In the genomic region with DNA sequence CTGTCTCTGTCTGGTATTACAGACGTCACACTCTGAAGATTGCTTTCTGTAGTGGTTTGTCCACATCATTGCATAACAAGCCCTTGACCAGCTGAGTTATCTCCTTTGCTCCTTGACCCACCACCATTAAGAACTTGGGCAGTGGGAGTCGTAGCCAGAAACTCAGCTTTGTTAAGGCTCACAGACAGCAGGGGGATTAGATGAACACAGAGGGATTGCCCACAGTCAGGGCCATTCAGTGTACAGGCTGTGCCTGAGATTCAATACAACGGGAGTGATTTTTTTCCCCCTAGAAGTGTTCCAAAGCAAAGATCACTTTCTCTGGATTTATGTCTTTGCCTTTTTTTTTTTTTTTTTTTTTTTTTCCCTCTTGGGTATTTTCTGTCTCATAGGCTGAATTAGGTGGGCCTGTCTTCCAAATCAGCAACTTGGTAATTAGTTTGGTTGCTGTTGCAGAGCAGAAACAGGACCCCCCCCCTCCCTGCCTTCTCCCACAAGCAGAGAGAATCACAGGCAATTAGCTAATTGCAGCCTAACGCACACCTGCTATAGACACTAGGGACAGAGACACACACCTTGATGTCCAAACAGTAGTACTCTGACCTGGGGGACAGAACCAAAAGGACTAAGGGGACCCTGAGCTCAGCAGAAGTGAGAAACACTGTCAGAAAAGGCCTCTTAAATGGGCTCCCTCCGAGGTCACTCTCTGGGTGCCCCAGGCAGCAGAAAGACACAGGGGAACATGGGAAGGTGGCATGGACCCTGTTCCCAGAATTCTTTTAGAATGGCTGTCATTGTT, we compare ENCODE assay signal across 18 mouse cellular contexts.
DNase-seq lines count a peak whose midpoint lies in the region; ATAC-seq lines count a peak whose summit lies in the region.
"Had no signal": no experiment of that assay in that cellular context is flagged by ENCODE, and none has a peak within 500 bp of the region (broad histone marks: within the 10 kb centered on the region; RNA-seq: fewer than 3 reads in every experiment).

No protein-coding gene starts in this region.

- DNase-seq in forebrain, embryonic 11.5 days (ENCODE audit: low spot score): peak; percentile 57
- DNase-seq in neural tube, embryonic 11.5 days (ENCODE audit: low spot score): peak; percentile 15
- no peak for DNase-seq in neural tube, embryonic 10.5 days (ENCODE audit: extremely low spot score, low spot score)
- DNase-seq in gastrocnemius, postnatal 25 days: no peak
- DNase-seq in layer of hippocampus, adult 8-10 months (ENCODE audit: low spot score in 2 of 2): no peak
- no peak for DNase-seq in spleen, postnatal 36 days (ENCODE audit: low spot score in 2 of 2)
- DNase-seq: adrenal gland, postnatal 14 days; cerebellum, adult 2 months; gastrocnemius, postnatal 10 days; kidney, adult 9 months; layer of hippocampus, postnatal 36 days; lung, embryonic 14.5 days; thymus, adult 18-20 months had no signal

- H3K4me3 ChIP-seq in forebrain, embryonic 11.5 days (ENCODE audit: low read depth, low read length): no peak overlapping the region
- H3K4me3 ChIP-seq in forebrain, embryonic 16.5 days (replicated peaks; ENCODE audit: low read length): no peak overlapping the region
- H3K4me3 ChIP-seq in neural tube, embryonic 11.5 days (ENCODE audit: low read depth, low read length): no peak overlapping the region
- H3K4me3 ChIP-seq in hindbrain, embryonic 15.5 days: no peak overlapping the region
- H3K4me3 ChIP-seq: embryonic facial prominence, embryonic 12.5 days had no signal

- ATAC-seq in forebrain, embryonic 11.5 days (replicated peaks; ENCODE audit: low FRiP score): peak; percentile 68; the same call in 1 of the 2 replicates
- no peak for ATAC-seq in forebrain, embryonic 16.5 days
- ATAC-seq in neural tube, embryonic 11.5 days (ENCODE audit: insufficient read depth, low FRiP score, low TSS enrichment): no peak
- no peak for ATAC-seq in hindbrain, embryonic 15.5 days (ENCODE audit: low FRiP score, low read depth)

- H3K4me2 ChIP-seq in forebrain, embryonic 11.5 days (ENCODE audit: low read depth, low read length, severe bottlenecking): no peak overlapping the region
- H3K4me2 ChIP-seq in forebrain, embryonic 16.5 days (ENCODE audit: low read length): no peak overlapping the region
- no peak overlapping the region for H3K4me2 ChIP-seq in neural tube, embryonic 11.5 days (ENCODE audit: low read depth)
- H3K4me2 ChIP-seq in hindbrain, embryonic 15.5 days: no peak overlapping the region
- H3K4me2 ChIP-seq: embryonic facial prominence, embryonic 12.5 days; liver, embryonic 11.5 days; lung, embryonic 14.5 days had no signal

- H3K36me3 ChIP-seq in forebrain, embryonic 11.5 days (ENCODE audit: control insufficient read depth, insufficient read depth, low read length): no peaks in the 10 kb centered on the region
- no peaks in the 10 kb centered on the region for H3K36me3 ChIP-seq in forebrain, embryonic 16.5 days (ENCODE audit: control insufficient read depth, insufficient read depth)
- no peaks in the 10 kb centered on the region for H3K36me3 ChIP-seq in neural tube, embryonic 11.5 days (ENCODE audit: control insufficient read depth, insufficient read depth, low read length)
- H3K36me3 ChIP-seq in hindbrain, embryonic 15.5 days: no peaks in the 10 kb centered on the region
- H3K36me3 ChIP-seq: embryonic facial prominence, embryonic 12.5 days had no signal

- WGBS in forebrain, embryonic 11.5 days: 22% methylated on average over 5 of the region's 5 CpGs
- WGBS in forebrain, embryonic 16.5 days: 16% methylated on average over 5 of the region's 5 CpGs
- WGBS in neural tube, embryonic 11.5 days: 37% methylated on average over 5 of the region's 5 CpGs
- 32% methylated on average over 5 of the region's 5 CpGs for WGBS in hindbrain, embryonic 15.5 days

- no peaks in the 10 kb centered on the region for H3K9me3 ChIP-seq in forebrain, embryonic 11.5 days (ENCODE audit: control insufficient read depth, low read length)
- no peaks in the 10 kb centered on the region for H3K9me3 ChIP-seq in forebrain, embryonic 16.5 days (ENCODE audit: control insufficient read depth, low read length)
- no peaks in the 10 kb centered on the region for H3K9me3 ChIP-seq in neural tube, embryonic 11.5 days (ENCODE audit: control insufficient read depth, low read length)
- H3K9me3 ChIP-seq in hindbrain, embryonic 15.5 days: no peaks in the 10 kb centered on the region
- H3K9me3 ChIP-seq: embryonic facial prominence, embryonic 12.5 days had no signal

- H3K9ac ChIP-seq in forebrain, embryonic 11.5 days (ENCODE audit: low read length): no peak overlapping the region
- no peak overlapping the region for H3K9ac ChIP-seq in forebrain, embryonic 16.5 days (replicated peaks; ENCODE audit: low read depth, low read length)
- no peak overlapping the region for H3K9ac ChIP-seq in neural tube, embryonic 11.5 days (ENCODE audit: low read length)
- no peak overlapping the region for H3K9ac ChIP-seq in hindbrain, embryonic 15.5 days
- H3K9ac ChIP-seq: embryonic facial prominence, embryonic 12.5 days; lung, embryonic 14.5 days had no signal

- peak overlapping the region; percentile 50; the same call in 1 of the 2 replicates for H3K27ac ChIP-seq in forebrain, embryonic 11.5 days (ENCODE audit: low read depth, low read length)
- H3K27ac ChIP-seq in forebrain, embryonic 16.5 days (ENCODE audit: low read length): no peak overlapping the region
- no peak overlapping the region for H3K27ac ChIP-seq in neural tube, embryonic 11.5 days (ENCODE audit: low read depth, low read length)
- H3K27ac ChIP-seq in hindbrain, embryonic 15.5 days (replicated peaks): peak overlapping the region; percentile 20; the same call in 1 of the 2 replicates
- H3K27ac ChIP-seq: embryonic facial prominence, embryonic 12.5 days; macrophage had no signal

- peaks cover 2% of the 10 kb centered on the region; the same call in 1 of the 2 replicates for H3K4me1 ChIP-seq in forebrain, embryonic 11.5 days (replicated peaks; ENCODE audit: control insufficient read depth, insufficient read depth, low read length)
- 0 out of 2 replicates have a peak, but pooled peaks cover 7% of the 10 kb centered on the region for H3K4me1 ChIP-seq in forebrain, embryonic 16.5 days (replicated peaks; ENCODE audit: control insufficient read depth, insufficient read depth, low read length)
- no peaks in the 10 kb centered on the region for H3K4me1 ChIP-seq in neural tube, embryonic 11.5 days (ENCODE audit: control insufficient read depth, insufficient read depth, low read length)
- peaks cover 9% of the 10 kb centered on the region for H3K4me1 ChIP-seq in hindbrain, embryonic 15.5 days (replicated peaks)
- H3K4me1 ChIP-seq: embryonic facial prominence, embryonic 12.5 days had no signal

- no peaks in the 10 kb centered on the region for H3K27me3 ChIP-seq in forebrain, embryonic 11.5 days (ENCODE audit: control insufficient read depth, insufficient read depth, low read length)
- H3K27me3 ChIP-seq in forebrain, embryonic 16.5 days (replicated peaks; ENCODE audit: control insufficient read depth, insufficient read depth, low read length): no peaks in the 10 kb centered on the region
- no peaks in the 10 kb centered on the region for H3K27me3 ChIP-seq in neural tube, embryonic 11.5 days (ENCODE audit: control insufficient read depth, insufficient read depth, low read length)
- H3K27me3 ChIP-seq in hindbrain, embryonic 15.5 days: no peaks in the 10 kb centered on the region

Comparison
In these comparisons a context has a peak if more than half of its experiments do, and no peak if none do; other contexts are left out.
1. DNase-seq: peak in forebrain, embryonic 11.5 days (single experiment) and neural tube, embryonic 11.5 days (single experiment); none in neural tube, embryonic 10.5 days (single experiment), gastrocnemius, postnatal 25 days (single experiment), layer of hippocampus, adult 8-10 months (0 of 2) and spleen, postnatal 36 days (0 of 2).
2. H3K27ac ChIP-seq: peak in forebrain, embryonic 11.5 days (single experiment) and hindbrain, embryonic 15.5 days (single experiment); none in forebrain, embryonic 16.5 days (single experiment) and neural tube, embryonic 11.5 days (single experiment).